Mouse (Mus musculus) small intestine, adult 2 months (tissue): ENCODE measurements around the gene Capn2.

Experiments used
- CTCF ChIP-seq: fragments of 200-500 bp; IDR thresholded peaks from 2 replicates; pipeline ENCODE4 v1.5.1; 2012; ENCODE audit warnings: low read depth, mild to moderate bottlenecking, control low read depth, inconsistent platforms, low read length, moderate library complexity, mixed read lengths; ENCODE audit not compliant: insufficient replicate concordance, insufficient read length; ENCODE audit errors: extremely low read depth
- POLR2A ChIP-seq: fragments of 200-500 bp; IDR thresholded peaks from 2 replicates; pipeline ENCODE4 v1.6.1; 2012; ENCODE audit warnings: low read depth, mild to moderate bottlenecking, control low read depth, inconsistent platforms, low read length, moderate library complexity

GRCm38 (mm10) chr1:182500843-182501242 lies 16.6 kb downstream of the Capn2 start:
- TF ChIP-seq CTCF (no peak), POLR2A (no peak)
